Mouse (Mus musculus) intestine, embryonic 14.5 days (tissue): ENCODE data around the gene Olfr370. TPM values are rescaled to one million over a fixed set of nuclear protein-coding genes. Genes with fewer than 3 reads are reported as not detected.
A peak's percentile ranks its signal among the peaks of the same experiment; 100 is the strongest.
"Not testable (repeated sequence)": the region's sequence is repeated elsewhere in the genome, so short reads cannot be mapped to it uniquely, and the experiment has no call there.

Experiments
- ATAC-seq: fragments of 200-750 bp; cut with Nextera tagmentation; replicated peaks from 2 replicates; pipeline ENCODE4 v1.8.0; 2017; ENCODE audit warnings: low read depth, moderate number of reproducible peaks, moderate TSS enrichment, moderate library complexity; ENCODE audit not compliant: low FRiP score, low TSS enrichment
- DNase-seq: peaks from one replicate; pipeline ENCODE4 v3.0.0-alpha.2; 2018; ENCODE audit warnings: low spot score
- H3K27ac ChIP-seq: fragments of 300-500 bp; sonication (generic); 2 replicates; pipeline ENCODE4 v1.5.1; 2014; ENCODE audit warnings: low read depth, mild to moderate bottlenecking, control low read depth
- H3K27me3 ChIP-seq: fragments of 300-500 bp; sonication (generic); replicated peaks from 2 replicates; pipeline ENCODE4 v1.6.1; 2014; ENCODE audit warnings: low read length, control low read depth; ENCODE audit not compliant: control insufficient read depth, insufficient read depth
- H3K36me3 ChIP-seq: fragments of 300-500 bp; sonication (generic); 2 replicates; pipeline ENCODE4 v1.6.1; 2014; ENCODE audit warnings: low read length, control low read depth; ENCODE audit not compliant: control insufficient read depth, insufficient read depth
- H3K4me1 ChIP-seq: fragments of 300-500 bp; sonication (generic); replicated peaks from 2 replicates; pipeline ENCODE4 v1.6.1; 2014; ENCODE audit warnings: low read length, control low read depth, mixed read lengths; ENCODE audit not compliant: control insufficient read depth, insufficient read depth
- H3K4me2 ChIP-seq: fragments of 300-500 bp; sonication (generic); 2 replicates; pipeline ENCODE4 v1.6.1; 2014; ENCODE audit warnings: low read length
- H3K4me3 ChIP-seq: fragments of 300-500 bp; sonication (generic); 2 replicates; pipeline ENCODE4 v1.5.1; 2014; ENCODE audit warnings: low read depth, low read length, control low read depth, mixed read lengths
- H3K9ac ChIP-seq: fragments of 300-500 bp; sonication (generic); 2 replicates; pipeline ENCODE4 v1.6.1; 2014; ENCODE audit warnings: mild to moderate bottlenecking, low read length
- H3K9me3 ChIP-seq: fragments of 300-500 bp; sonication (generic); 2 replicates; pipeline ENCODE4 v1.6.1; 2016; ENCODE audit warnings: low read length, control low read depth; ENCODE audit not compliant: control insufficient read depth
- WGBS: fragments of 180-500 bp; shearing (Covaris S2); extraction: QIAGEN DNeasy Blood & Tissue Kit; methylation state at CpG from one replicate; pipeline ENCODE4 v1.1.7; 2014; 5-methylcytosine and 5-hydroxymethylcytosine counted together
- polyA plus RNA-seq: library from polyadenylated mRNA; unstranded; fragments of >200 nt; fragmentation: Nextera tagmentation; extraction: Ambion mirVana; gene quantifications from 2 replicates; pipeline ENCODE4 v1.2.1, GENCODE M21; 2014

Gene Olfr370
- polyA plus RNA-seq, 1 experiment from 2014 or later, result not detected

GRCm38 (mm10) chr8:83566469-83567395 is 31.2 kb downstream of the Olfr370 start, which contains the start of gene Ndufb7:
Gene Ndufb7 (plus strand): TSS chr8:83566671.
- peak within 1 kb of the TSS; percentile 60 for H3K9ac ChIP-seq
- H3K9me3 ChIP-seq, result no peaks in the 10 kb centered on the region
- peaks cover 11% of the 10 kb centered on the region for H3K4me1 ChIP-seq
- H3K27ac ChIP-seq, result peak within 1 kb of the TSS; percentile 65; the same call in 1 of the 2 replicates
- no peaks in the 10 kb centered on the region for H3K27me3 ChIP-seq
- peak within 1 kb of the TSS; percentile 47 for H3K4me3 ChIP-seq
- ATAC-seq, result peak; percentile 82
- peaks cover 17% of the 10 kb centered on the region for H3K36me3 ChIP-seq
- under 1% methylated on average over 48 of the region's 48 CpGs for WGBS
- H3K4me2 ChIP-seq, result peak within 1 kb of the TSS; percentile 67
- peak; percentile 99 for DNase-seq

- no peak overlapping the region for H3K27ac ChIP-seq
- peaks cover 11% of the 10 kb centered on the region for H3K4me1 ChIP-seq
- peak overlapping the region; percentile 47 for H3K4me3 ChIP-seq
- peak overlapping the region; percentile 60 for H3K9ac ChIP-seq
- ATAC-seq (no peak), DNase-seq (no peak)
- 58% methylated on average over 3 of the region's 3 CpGs for WGBS
- peaks cover 27% of the 10 kb centered on the region for H3K36me3 ChIP-seq
- no peaks in the 10 kb centered on the region for H3K27me3 ChIP-seq
- H3K9me3 ChIP-seq, result no peaks in the 10 kb centered on the region
- H3K4me2 ChIP-seq, result peak overlapping the region; percentile 67
Measured at GRCm38 (mm10) chr8:83567668-83568067, 32.1 kb downstream of the Olfr370 start.

DNA sequence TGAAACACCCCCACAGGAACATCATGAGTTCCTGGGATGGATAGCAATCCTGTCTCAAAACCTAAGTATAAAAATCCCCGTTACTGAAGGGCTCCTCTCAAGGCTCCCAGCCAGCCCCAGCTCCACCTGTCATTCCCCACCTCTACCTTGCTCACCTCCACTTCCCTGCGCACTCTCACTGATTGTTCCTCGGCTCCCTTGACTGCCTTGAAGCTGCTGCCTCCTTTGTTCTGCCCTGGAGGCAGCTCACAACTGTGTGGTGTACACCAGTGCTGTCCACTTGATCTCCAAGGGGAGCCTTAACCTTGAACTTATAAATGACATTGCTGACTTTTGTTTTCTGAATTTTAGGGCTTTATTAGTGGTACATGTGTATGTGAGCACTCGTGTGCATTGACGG is 32.5 kb downstream of the Olfr370 start:
- no peaks in the 10 kb centered on the region for H3K27me3 ChIP-seq
- WGBS, result 64% methylated on average over 5 of the region's 5 CpGs
- no peak overlapping the region for H3K27ac ChIP-seq
- H3K36me3 ChIP-seq, result peaks cover 30% of the 10 kb centered on the region
- ATAC-seq (no peak), DNase-seq (no peak)
- no peak overlapping the region for H3K4me3 ChIP-seq
- H3K9me3 ChIP-seq, result no peaks in the 10 kb centered on the region
- peaks cover 11% of the 10 kb centered on the region for H3K4me1 ChIP-seq
- H3K4me2 ChIP-seq, result no peak overlapping the region
- H3K9ac ChIP-seq, result no peak overlapping the region; the same call in 1 of the 2 replicates

DNA sequence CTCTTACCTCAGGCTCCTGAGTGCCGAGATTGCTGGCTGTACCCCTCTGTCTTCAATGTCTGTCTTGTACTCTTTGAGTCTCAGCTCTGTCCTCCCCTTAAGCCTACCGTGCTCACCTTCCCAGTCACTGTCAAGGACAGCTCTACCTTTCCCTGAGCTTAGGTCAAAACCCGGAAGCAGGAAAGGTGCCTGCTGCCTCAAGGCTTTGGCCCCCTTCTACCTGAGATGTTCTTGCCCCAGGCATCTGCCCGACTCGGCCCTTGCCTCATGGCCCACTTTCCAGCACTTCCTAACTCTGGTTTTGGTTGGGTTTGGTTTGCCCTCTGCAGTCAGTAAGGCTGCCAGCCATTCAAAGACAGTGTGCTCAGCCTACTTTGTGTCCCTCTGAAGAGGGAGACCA is 33.2 kb downstream of the Olfr370 start:
- Histone ChIP-seq H3K4me3 (no peak overlapping the region), H3K9ac (no peak overlapping the region)
- WGBS, result 74% methylated on average over 5 of the region's 5 CpGs

DNA sequence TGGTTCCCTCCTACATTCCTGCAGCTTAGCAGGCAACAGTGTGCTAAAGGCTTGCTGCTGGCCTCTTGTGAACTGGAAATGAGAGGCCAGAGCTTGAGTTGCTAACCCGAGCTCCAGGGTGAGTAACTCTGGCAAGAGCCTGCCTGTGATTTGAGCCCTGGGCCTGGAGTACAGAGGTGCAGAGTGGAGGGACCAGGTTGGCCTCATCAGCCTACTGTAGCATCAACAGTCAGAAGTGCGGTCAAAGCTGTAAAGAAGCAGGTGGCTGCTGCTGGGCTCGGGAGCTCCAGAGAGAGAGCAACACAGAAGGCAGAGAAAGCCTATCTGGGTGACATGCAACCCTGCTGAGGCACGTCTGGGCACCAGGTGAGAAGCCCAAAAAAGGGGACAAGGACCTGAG is 33.6 kb downstream of the Olfr370 start:
- no peak overlapping the region for H3K9ac ChIP-seq
- DNase-seq (no peak), ATAC-seq (no peak)
- peaks cover 11% of the 10 kb centered on the region for H3K4me1 ChIP-seq
- no peaks in the 10 kb centered on the region for H3K27me3 ChIP-seq
- WGBS, result 71% methylated on average over 4 of the region's 4 CpGs
- no peak overlapping the region for H3K27ac ChIP-seq
- no peaks in the 10 kb centered on the region for H3K9me3 ChIP-seq
- H3K4me2 ChIP-seq, result no peak overlapping the region
- no peak overlapping the region for H3K4me3 ChIP-seq
- H3K36me3 ChIP-seq, result peaks cover 40% of the 10 kb centered on the region

More for the DNA sequence above, 33.2 kb downstream of the Olfr370 start:
- peaks cover 36% of the 10 kb centered on the region for H3K36me3 ChIP-seq
- no peak for ATAC-seq
- no peak overlapping the region for H3K4me2 ChIP-seq
- H3K4me1 ChIP-seq, result peaks cover 11% of the 10 kb centered on the region
- H3K9me3 ChIP-seq, result no peaks in the 10 kb centered on the region
- no peak overlapping the region for H3K27ac ChIP-seq
- no peak for DNase-seq
- no peaks in the 10 kb centered on the region for H3K27me3 ChIP-seq

GRCm38 (mm10) chr8:83570272-83571000 is 34.9 kb downstream of the Olfr370 start:
- no peak for DNase-seq
- Histone ChIP-seq H3K9me3 (no peaks in the 10 kb centered on the region), H3K4me1 (peaks cover 11% of the 10 kb centered on the region), H3K36me3 (peaks cover 41% of the 10 kb centered on the region), H3K27ac (no peak overlapping the region), H3K4me2 (no peak overlapping the region), H3K9ac (no peak overlapping the region), H3K4me3 (no peak overlapping the region), H3K27me3 (no peaks in the 10 kb centered on the region)
- ATAC-seq, result no peak
- WGBS, result 79% methylated on average over 15 of the region's 15 CpGs

GRCm38 (mm10) chr8:83571001-83571340 is 35.4 kb downstream of the Olfr370 start:
- DNase-seq, H3K9ac ChIP-seq, ATAC-seq, H3K4me2 ChIP-seq, H3K4me3 ChIP-seq, H3K27me3 ChIP-seq, H3K27ac ChIP-seq, H3K9me3 ChIP-seq: not testable (repeated sequence)
- Histone ChIP-seq H3K4me1 (peaks cover 11% of the 10 kb centered on the region), H3K36me3 (peaks cover 41% of the 10 kb centered on the region)
- WGBS, result 93% methylated on average over 7 of the region's 7 CpGs

- no peaks in the 10 kb centered on the region for H3K9me3 ChIP-seq
- peaks cover 17% of the 10 kb centered on the region for H3K4me1 ChIP-seq
- H3K4me3 ChIP-seq, result no peak overlapping the region
- DNase-seq (peak; percentile 48), ATAC-seq (no peak)
- no peaks in the 10 kb centered on the region for H3K27me3 ChIP-seq
- H3K4me2 ChIP-seq, result no peak overlapping the region
- WGBS, result 91% methylated on average over 10 of the region's 10 CpGs
- no peak overlapping the region for H3K27ac ChIP-seq
- H3K9ac ChIP-seq, result no peak overlapping the region
- H3K36me3 ChIP-seq, result peaks cover 41% of the 10 kb centered on the region
Measured at GRCm38 (mm10) chr8:83571791-83572190, 36.2 kb downstream of the Olfr370 start.
